Mouse (Mus musculus) CH12.LX (cell line): ENCODE measurements around the gene Dpf3. TPM values are rescaled to one million over a fixed set of nuclear protein-coding genes. Genes with fewer than 3 reads are reported as not detected.

ENCODE experiments used
- DNase-seq: peaks from one replicate; pipeline ENCODE4 v3.0.0-alpha.2; 2013; ENCODE audit errors: extremely low read depth
- H3K27ac ChIP-seq: 2 replicates; pipeline ENCODE4 v1.5.1; 2012; ENCODE audit warnings: low read depth, mild to moderate bottlenecking, control low read depth, moderate library complexity; ENCODE audit not compliant: insufficient read depth
- H3K27me3 ChIP-seq: replicated peaks from 2 replicates; pipeline ENCODE3; 2012; ENCODE audit warnings: inconsistent platforms
- H3K36me3 ChIP-seq, 2 experiments: replicated peaks in 1 of 2; 2 replicates each; pipeline versions ENCODE3 to v1.6.1; 2012; ENCODE audit warnings: inconsistent platforms in 1 of 2, low read length in 1 of 2, mild to moderate bottlenecking in 1 of 2, mixed read lengths in 1 of 2, moderate library complexity in 1 of 2; ENCODE audit not compliant: control insufficient read depth in 1 of 2, insufficient read depth in 1 of 2
- H3K4me1 ChIP-seq, 2 experiments: 2 replicates each; pipeline ENCODE4 v1.6.1; 2012; ENCODE audit warnings: inconsistent platforms in 1 of 2, moderate library complexity in 1 of 2; ENCODE audit not compliant: insufficient read depth in 2 of 2, control insufficient read depth in 1 of 2
- H3K4me2 ChIP-seq: 2 replicates; pipeline ENCODE4 v1.6.1; 2012; ENCODE audit warnings: low read depth, mild to moderate bottlenecking, control low read depth; ENCODE audit not compliant: poor library complexity, insufficient read depth, severe bottlenecking
- H3K4me3 ChIP-seq, 3 experiments: fragments of 150-350 bp in 1 of 3; sonication (generic) in 1 of 3; replicated peaks in 1 of 3; 2 replicates each; pipeline versions ENCODE3 to v1.5.1; 2011 to 2012; ENCODE audit warnings: low read depth in 2 of 3, low read length in 2 of 3, mild to moderate bottlenecking in 2 of 3, moderate library complexity in 2 of 3, control low read depth in 1 of 3, improper control_type of control experiment in 1 of 3, inconsistent platforms in 1 of 3, mixed read lengths in 1 of 3; ENCODE audit not compliant: poor library complexity in 1 of 3
- H3K79me2 ChIP-seq: replicated peaks from 2 replicates; pipeline ENCODE4 v1.6.1; 2012; ENCODE audit warnings: mild to moderate bottlenecking, moderate library complexity; ENCODE audit not compliant: control insufficient read depth, poor library complexity, insufficient read depth, severe bottlenecking; ENCODE audit errors: extremely low read depth
- H3K9ac ChIP-seq: 2 replicates; pipeline ENCODE4 v1.6.1; 2012; ENCODE audit warnings: low read depth, mild to moderate bottlenecking, control low read depth, moderate library complexity; ENCODE audit not compliant: insufficient read depth
- H3K9me3 ChIP-seq: replicated peaks from 2 replicates; pipeline ENCODE3; 2012; ENCODE audit warnings: low read length, inconsistent platforms, mixed read lengths
- CHD1 ChIP-seq: IDR thresholded peaks from 2 replicates; pipeline ENCODE4 v1.6.1; 2012; ENCODE audit warnings: low read depth, low read length, improper control_type of control experiment, inconsistent platforms
- CHD2 ChIP-seq: IDR thresholded peaks from 2 replicates; pipeline ENCODE4 v1.6.1; 2011; ENCODE audit warnings: low read length, improper control_type of control experiment
- E2F4 ChIP-seq: IDR thresholded peaks from 2 replicates; pipeline ENCODE4 v1.6.1; 2011; ENCODE audit warnings: low read depth, low read length, improper control_type of control experiment; ENCODE audit not compliant: insufficient replicate concordance
- ELF1 ChIP-seq: IDR thresholded peaks from 2 replicates; pipeline ENCODE4 v1.6.1; 2014; ENCODE audit warnings: low read depth, mild to moderate bottlenecking, inconsistent platforms, low read length, improper control_type of control experiment
- ETS1 ChIP-seq: conservative IDR thresholded peaks from 2 replicates; pipeline ENCODE4 v1.6.1; 2012; ENCODE audit warnings: low read depth, mild to moderate bottlenecking, inconsistent platforms, low read length, improper control_type of control experiment, moderate library complexity
- GABPA ChIP-seq: IDR thresholded peaks from 2 replicates; pipeline ENCODE4 v1.6.1; 2012; ENCODE audit warnings: low read depth, low read length, improper control_type of control experiment, inconsistent platforms; ENCODE audit not compliant: insufficient replicate concordance
- IRF4 ChIP-seq: IDR thresholded peaks from 2 replicates; pipeline ENCODE4 v1.6.1; 2014; ENCODE audit warnings: low read depth, mild to moderate bottlenecking, inconsistent platforms, low read length, improper control_type of control experiment
- JUN ChIP-seq: IDR thresholded peaks from 2 replicates; pipeline ENCODE4 v1.6.1; 2011; ENCODE audit warnings: low read depth, mild to moderate bottlenecking, low read length, improper control_type of control experiment, moderate library complexity; ENCODE audit not compliant: insufficient read depth
- JUND ChIP-seq: conservative IDR thresholded peaks from 2 replicates; pipeline ENCODE4 v1.6.1; 2011; ENCODE audit warnings: low read depth, low read length, improper control_type of control experiment
- KAT2A ChIP-seq: IDR thresholded peaks from 2 replicates; pipeline ENCODE4 v1.6.1; 2012; ENCODE audit warnings: low read length, improper control_type of control experiment, inconsistent platforms; ENCODE audit not compliant: insufficient replicate concordance
- MAZ ChIP-seq: IDR thresholded peaks from 2 replicates; pipeline ENCODE4 v1.6.1; 2012; ENCODE audit warnings: low read depth, mild to moderate bottlenecking, inconsistent platforms, low read length, improper control_type of control experiment, moderate library complexity
- MXI1 ChIP-seq: IDR thresholded peaks from 2 replicates; pipeline ENCODE4 v1.6.1; 2011; ENCODE audit warnings: mild to moderate bottlenecking, low read depth, low read length, improper control_type of control experiment
- NRF1 ChIP-seq: IDR thresholded peaks from 2 replicates; pipeline ENCODE4 v1.6.1; 2014; ENCODE audit warnings: low read depth, mild to moderate bottlenecking, inconsistent platforms, low read length, improper control_type of control experiment, moderate library complexity
- POLR2A ChIP-seq: IDR thresholded peaks from 2 replicates; pipeline ENCODE4 v1.6.1; 2011; ENCODE audit warnings: low read depth, mild to moderate bottlenecking, improper control_type of control experiment, low read length
- POLR2AphosphoS2 ChIP-seq: IDR thresholded peaks from 2 replicates; pipeline ENCODE4 v1.6.1; 2011; ENCODE audit warnings: low read depth, low read length, improper control_type of control experiment
- RAD21 ChIP-seq: IDR thresholded peaks from 2 replicates; pipeline ENCODE4 v1.6.1; 2011; ENCODE audit warnings: low read depth, mild to moderate bottlenecking, low read length, improper control_type of control experiment, moderate library complexity
- SIN3A ChIP-seq: IDR thresholded peaks from 2 replicates; pipeline ENCODE4 v1.6.1; 2012; ENCODE audit warnings: low read length, improper control_type of control experiment, inconsistent platforms
- SMC3 ChIP-seq: IDR thresholded peaks from 2 replicates; pipeline ENCODE4 v1.6.1; 2011; ENCODE audit warnings: low read depth, low read length, improper control_type of control experiment
- TBP ChIP-seq: conservative IDR thresholded peaks from 2 replicates; pipeline ENCODE4 v1.6.1; 2011; ENCODE audit warnings: low read depth, low read length, improper control_type of control experiment
- TCF12 ChIP-seq: IDR thresholded peaks from 2 replicates; pipeline ENCODE4 v1.6.1; 2014; ENCODE audit warnings: low read depth, mild to moderate bottlenecking, inconsistent platforms, low read length, improper control_type of control experiment
- USF2 ChIP-seq: conservative IDR thresholded peaks from 2 replicates; pipeline ENCODE4 v1.6.1; 2011; ENCODE audit warnings: low read depth, low read length, improper control_type of control experiment
- ZC3H11A ChIP-seq: IDR thresholded peaks from 2 replicates; pipeline ENCODE4 v1.6.1; 2012; ENCODE audit warnings: low read depth, mild to moderate bottlenecking, inconsistent platforms, low read length, improper control_type of control experiment
- ZKSCAN1 ChIP-seq: IDR thresholded peaks from 2 replicates; pipeline ENCODE4 v1.6.1; 2012; ENCODE audit warnings: low read depth, inconsistent platforms, low read length, improper control_type of control experiment, borderline replicate concordance
- dilution Hi-C: fragments of 300-500 bp; cut with MboI; formaldehyde crosslinking; loops from 2 replicates; pipeline ENCODE4 v1.14.3; 2020; ENCODE audit warnings: low sequenced_read_pairs; ENCODE audit not compliant: extremely low pct_unique_long_range_greater_than_20kb, extremely low pct_ligation_motif_present
- in situ Hi-C: fragments of 300-500 bp; cut with MboI; formaldehyde crosslinking; loops from 3 replicates; pipeline ENCODE4 v1.14.3; 2019; ENCODE audit warnings: low sequenced_read_pairs, low pct_ligation_motif_present, low pct_unique_long_range_greater_than_20kb, mixed read lengths
- polyA plus RNA-seq: library from polyadenylated mRNA; unstranded; fragments of >175 nt; gene quantifications from 2 replicates; pipeline ENCODE4 v1.2.1, GENCODE M21; 2012; ENCODE audit warnings: low read depth; ENCODE audit not compliant: insufficient read length
- total RNA-seq, 2 experiments: library from RNA; depleted of rRNA; stranded (reverse); fragments of 300-350 nt in 1 of 2; fragments of >200 nt in 1 of 2; gene quantifications; 2 replicates each; pipeline ENCODE4 v1.2.3; 2012 to 2014

Dpf3 gene
- total and polyA plus RNA-seq, 3 experiments: 0.42 to 1.2 (median 1.2) TPM

DNA sequence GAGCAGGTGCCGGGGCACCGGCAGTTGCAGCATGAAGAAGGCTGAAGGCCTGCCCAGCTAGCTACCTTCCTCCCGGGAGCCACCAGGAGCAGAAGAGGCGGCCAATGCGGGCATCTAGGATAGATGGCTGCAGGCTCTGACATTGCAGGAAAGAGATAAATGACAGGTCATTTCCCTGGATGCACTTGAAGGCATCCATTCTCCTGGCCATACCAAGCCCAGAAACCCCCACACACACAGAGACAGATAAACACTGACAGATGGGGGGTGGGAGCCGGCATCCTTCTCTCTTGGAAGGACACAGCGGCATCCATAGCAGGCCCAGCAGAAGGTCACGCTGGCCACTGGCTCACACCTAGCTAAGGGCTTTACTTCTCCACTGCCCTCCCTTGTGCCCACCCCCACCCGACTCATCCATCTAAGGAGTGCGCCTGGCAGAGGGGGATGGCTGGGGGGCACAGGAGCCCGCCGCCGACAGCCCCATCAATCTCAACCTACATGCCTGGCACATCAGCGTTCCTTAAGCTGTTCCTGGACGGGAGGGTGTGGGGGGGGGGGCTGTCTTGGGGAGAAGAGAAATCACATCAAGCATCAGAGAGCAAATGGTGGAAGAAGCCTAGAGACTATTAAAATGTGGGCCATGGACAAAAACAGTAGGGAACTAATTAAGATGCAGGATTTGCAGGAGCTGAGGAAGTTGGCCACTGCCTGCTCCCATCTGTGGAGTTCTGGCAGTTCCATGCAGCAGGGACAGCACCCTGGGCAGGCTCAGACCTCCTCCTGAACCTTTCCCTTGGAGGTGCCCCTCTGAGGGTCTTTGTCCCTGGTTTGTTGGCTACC is 145.3 kb downstream of the Dpf3 start:
- no peak overlapping the region for H3K27ac ChIP-seq
- dilution Hi-C loops (no loop called here), in situ Hi-C loops (no loop called here)

GRCm38 (mm10) chr12:83340960-83341359 is 146.6 kb downstream of the Dpf3 start:
- Histone ChIP-seq H3K27ac (no peak overlapping the region), H3K36me3 (no peaks in the 10 kb centered on the region), H3K4me3 (no peak overlapping the region), H3K9ac (no peak overlapping the region), H3K27me3 (no peaks in the 10 kb centered on the region), H3K4me2 (no peak overlapping the region), H3K79me2 (no peaks in the 10 kb centered on the region), H3K4me1 (no peaks in the 10 kb centered on the region), H3K9me3 (no peaks in the 10 kb centered on the region)
- in situ Hi-C loops: no loop called here
- no peak for DNase-seq
- dilution Hi-C loops: no loop called here
- no peak for TF ChIP-seq POLR2A
- no peak for TF ChIP-seq MXI1
- TF ChIP-seq CHD2: no peak
- no peak for TF ChIP-seq ZC3H11A
- no peak for TF ChIP-seq ELF1
- TF ChIP-seq NRF1: no peak
- no peak for TF ChIP-seq GABPA
- TF ChIP-seq KAT2A: no peak
- no peak for TF ChIP-seq E2F4
- TF ChIP-seq JUND: no peak
- no peak for TF ChIP-seq IRF4
- TF ChIP-seq TBP: no peak
- TF ChIP-seq ETS1: no peak
- no peak for TF ChIP-seq POLR2AphosphoS2
- TF ChIP-seq MAZ: no peak
- TF ChIP-seq TCF12: no peak
- TF ChIP-seq SIN3A: no peak
- no peak for TF ChIP-seq SMC3
- TF ChIP-seq JUN: no peak
- no peak for TF ChIP-seq CHD1

More for the DNA sequence above, 145.3 kb downstream of the Dpf3 start:
- no peaks in the 10 kb centered on the region for H3K4me1 ChIP-seq
- no peaks in the 10 kb centered on the region for H3K27me3 ChIP-seq
- H3K79me2 ChIP-seq: no peaks in the 10 kb centered on the region
- no peak for DNase-seq
- H3K36me3 ChIP-seq: no peaks in the 10 kb centered on the region
- H3K9me3 ChIP-seq: no peaks in the 10 kb centered on the region
- no peak overlapping the region for H3K4me3 ChIP-seq
- H3K9ac ChIP-seq: no peak overlapping the region
- no peak overlapping the region for H3K4me2 ChIP-seq
- TF ChIP-seq RAD21 (no peak), GABPA (no peak), SMC3 (no peak), USF2 (no peak), IRF4 (no peak), JUND (no peak), ZKSCAN1 (no peak)
